Mouse (Mus musculus) urinary bladder, postnatal 36 days (tissue): ENCODE measurements around the gene Gmpr.

Experiments
- DNase-seq, 2 experiments: peaks; one replicate each; pipeline ENCODE4 v3.0.0; 2022; ENCODE audit warnings: low spot score in 2 of 2, mixed read lengths in 1 of 2

Gene Gmpr

DNA sequence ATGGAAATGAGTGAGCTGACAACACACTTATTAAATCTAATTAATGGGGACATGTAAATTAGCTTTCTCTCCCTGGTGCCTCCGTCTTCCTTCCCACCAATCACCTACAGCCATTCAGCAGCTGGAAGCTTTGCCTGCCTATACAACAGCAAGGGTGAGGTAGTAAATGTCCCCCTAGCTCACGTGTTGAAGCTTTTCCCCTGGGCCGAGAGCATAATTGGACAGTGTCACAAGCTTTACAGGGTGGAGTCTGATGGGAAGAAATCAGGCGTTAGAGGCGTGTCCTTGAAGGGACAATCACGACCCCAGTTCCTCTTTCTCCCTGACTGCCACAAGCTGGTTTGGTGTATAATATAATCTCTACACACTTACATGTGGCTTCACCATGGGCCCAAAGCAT lies 93.2 kb downstream of the Gmpr start:
- no peak for DNase-seq
